Mouse (Mus musculus): ENCODE data around the gene Prss41. TPM values are rescaled to one million over a fixed set of nuclear protein-coding genes. Genes with fewer than 3 reads are reported as not detected.
A peak's percentile ranks its signal among the peaks of the same experiment; 100 is the strongest.

Gene Prss41
- polyA plus RNA-seq, 1 experiment, result 0.02 TPM

- H3K36me3 ChIP-seq (ENCODE audit: control insufficient read depth, insufficient read depth), result no peaks in the 10 kb centered on the region
- no peaks in the 10 kb centered on the region for H3K79me3 ChIP-seq (ENCODE audit: low read depth)
- H3K4me3 ChIP-seq (ENCODE audit: insufficient read depth, poor library complexity, severe bottlenecking), result no peak overlapping the region
- H3ac ChIP-seq (ENCODE audit: control insufficient read depth, insufficient read length, low read depth), result no peak overlapping the region
- TF ChIP-seq USF1 (IDR thresholded peaks at IDR 0.05; ENCODE audit: low read depth) (peak; percentile 91), CTCF (IDR thresholded peaks at IDR 0.05; ENCODE audit: control insufficient read depth, insufficient read depth, insufficient read length) (no peak)
- no peaks in the 10 kb centered on the region for H3K27me3 ChIP-seq (ENCODE audit: control insufficient read depth, insufficient read depth, insufficient read length)
- no peaks in the 10 kb centered on the region for H3K79me2 ChIP-seq (ENCODE audit: control insufficient read depth, insufficient read depth)
Observed at GRCm38 (mm10) chr17:23854229-23854765, 10.3 kb upstream of the Prss41 start.

DNA sequence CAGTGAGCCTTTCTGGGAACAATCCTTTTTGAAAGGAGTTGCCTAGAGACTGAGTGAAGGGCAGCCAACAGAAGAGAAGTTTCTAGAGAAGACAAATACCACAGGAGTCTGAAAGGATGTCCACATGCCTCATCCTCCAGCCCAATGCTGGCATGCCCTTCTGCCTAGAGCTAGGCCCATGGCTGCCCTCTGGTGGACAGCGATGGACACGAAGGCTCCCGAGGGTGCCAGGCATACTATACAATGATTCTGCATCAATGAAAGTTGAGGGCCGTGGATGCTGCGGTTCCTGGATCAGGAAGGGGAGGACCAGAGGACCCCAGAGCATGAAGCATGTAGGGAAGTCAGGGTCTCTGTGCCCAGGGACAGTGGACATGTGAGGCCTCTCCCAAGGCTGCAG lies 9.3 kb upstream of the Prss41 start:
- Histone ChIP-seq H3K4me3 (ENCODE audit: insufficient read depth, poor library complexity, severe bottlenecking) (no peak overlapping the region), H3K36me3 (ENCODE audit: control insufficient read depth, insufficient read depth) (no peaks in the 10 kb centered on the region), H3ac (ENCODE audit: control insufficient read depth, insufficient read length, low read depth) (no peak overlapping the region), H3K27me3 (ENCODE audit: control insufficient read depth, insufficient read depth, insufficient read length) (no peaks in the 10 kb centered on the region), H3K79me3 (ENCODE audit: low read depth) (no peaks in the 10 kb centered on the region), H3K79me2 (ENCODE audit: control insufficient read depth, insufficient read depth) (no peaks in the 10 kb centered on the region)
- TF ChIP-seq CTCF (IDR thresholded peaks at IDR 0.05; ENCODE audit: control insufficient read depth, insufficient read depth, insufficient read length) (peak; percentile 57), MYOD1 (IDR thresholded peaks at IDR 0.05; ENCODE audit: control insufficient read depth, insufficient read length, low read depth) (no peak)

DNA sequence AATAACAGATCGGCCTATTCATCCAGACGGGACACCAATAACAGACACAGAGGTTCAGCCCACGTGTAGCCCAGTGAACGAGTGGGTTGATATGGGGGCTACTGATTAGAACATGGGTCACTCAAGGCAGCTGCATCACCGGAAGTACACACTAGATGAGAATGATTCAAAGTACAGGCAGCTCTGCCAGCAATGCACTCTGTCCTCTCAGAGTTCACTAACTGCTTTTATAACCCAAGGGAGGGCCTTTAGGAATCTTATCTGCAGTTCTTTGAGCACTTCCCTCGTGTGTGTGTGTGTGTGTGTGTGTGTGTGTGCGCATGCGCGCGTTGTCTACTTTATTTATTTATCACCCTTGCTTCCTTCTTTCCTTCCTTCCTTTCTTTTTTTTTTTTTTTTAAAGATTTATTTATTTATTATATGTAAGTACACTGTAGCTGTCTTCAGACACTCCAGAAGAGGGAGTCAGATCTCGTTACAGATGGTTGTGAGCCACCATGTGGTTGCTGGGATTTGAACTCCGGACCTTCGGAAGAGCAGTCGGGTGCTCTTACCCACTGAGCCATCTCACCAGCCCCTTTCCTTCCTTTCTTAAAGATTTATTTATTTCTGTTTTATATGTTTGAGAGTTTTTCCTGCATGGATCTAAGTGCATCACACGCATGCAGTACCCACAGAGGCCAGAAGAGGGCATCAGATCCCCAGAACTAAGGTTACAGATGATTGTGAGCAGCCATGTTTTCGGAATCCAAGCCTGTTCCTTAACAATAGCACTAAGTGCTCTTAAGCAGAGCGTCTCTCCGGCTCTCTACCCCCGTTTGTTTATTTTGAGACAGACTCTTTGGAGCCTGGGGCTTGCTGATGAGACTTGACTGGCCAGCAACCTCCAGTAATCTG lies 7.1 kb upstream of the Prss41 start:
- no peaks in the 10 kb centered on the region for H3K79me2 ChIP-seq (ENCODE audit: control insufficient read depth, insufficient read depth)
- no peaks in the 10 kb centered on the region for H3K36me3 ChIP-seq (ENCODE audit: control insufficient read depth, insufficient read depth)
- no peak overlapping the region for H3ac ChIP-seq (ENCODE audit: control insufficient read depth, insufficient read length, low read depth)
- TF ChIP-seq CTCF (IDR thresholded peaks at IDR 0.05; ENCODE audit: control insufficient read depth, insufficient read depth, insufficient read length) (peak; percentile 32), MAX (IDR thresholded peaks at IDR 0.05) (no peak)
- H3K4me3 ChIP-seq (ENCODE audit: insufficient read depth, poor library complexity, severe bottlenecking), result no peak overlapping the region
- no peaks in the 10 kb centered on the region for H3K79me3 ChIP-seq (ENCODE audit: low read depth)
- H3K27me3 ChIP-seq (ENCODE audit: control insufficient read depth, insufficient read depth, insufficient read length), result no peaks in the 10 kb centered on the region

DNA sequence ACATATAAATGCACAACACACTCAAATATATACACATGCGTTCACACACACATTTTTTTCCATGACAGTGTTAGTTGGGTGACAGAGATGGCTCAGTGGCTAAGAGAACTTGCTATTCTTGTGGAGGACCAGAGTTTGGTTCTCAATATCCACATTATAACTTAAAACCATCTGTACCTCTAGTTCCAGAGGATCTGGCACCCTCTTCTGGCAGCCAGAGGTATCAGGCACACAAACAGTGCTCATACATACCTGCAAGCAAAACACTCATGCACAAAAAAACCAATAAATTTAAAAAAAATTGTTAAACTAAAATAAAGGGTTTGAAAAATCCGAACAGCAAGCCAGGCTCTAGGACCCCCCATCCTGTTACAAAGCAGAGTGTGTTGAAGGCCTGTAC lies 6.1 kb upstream of the Prss41 start:
- TF ChIP-seq CTCF (IDR thresholded peaks at IDR 0.05; ENCODE audit: control insufficient read depth, insufficient read depth, insufficient read length), result no peak
- no peak for TF ChIP-seq USF1 (IDR thresholded peaks at IDR 0.05; ENCODE audit: low read depth)
- no peak for TF ChIP-seq MAX (IDR thresholded peaks at IDR 0.05)
- no peak for TF ChIP-seq FOSL1 (IDR thresholded peaks at IDR 0.05; ENCODE audit: insufficient read depth, low read length, poor library complexity, severe bottlenecking)
- no peak for TF ChIP-seq MYOG (IDR thresholded peaks at IDR 0.05; ENCODE audit: control insufficient read depth, extremely low read depth, insufficient read length)
- TF ChIP-seq CEBPB (IDR thresholded peaks at IDR 0.05; ENCODE audit: low read depth), result no peak
- TF ChIP-seq MYOD1 (IDR thresholded peaks at IDR 0.05; ENCODE audit: control insufficient read depth, insufficient read length, low read depth), result no peak
- Histone ChIP-seq H3K79me3 (ENCODE audit: low read depth) (no peaks in the 10 kb centered on the region), H3K27me3 (ENCODE audit: control insufficient read depth, insufficient read depth, insufficient read length) (no peaks in the 10 kb centered on the region)

DNA sequence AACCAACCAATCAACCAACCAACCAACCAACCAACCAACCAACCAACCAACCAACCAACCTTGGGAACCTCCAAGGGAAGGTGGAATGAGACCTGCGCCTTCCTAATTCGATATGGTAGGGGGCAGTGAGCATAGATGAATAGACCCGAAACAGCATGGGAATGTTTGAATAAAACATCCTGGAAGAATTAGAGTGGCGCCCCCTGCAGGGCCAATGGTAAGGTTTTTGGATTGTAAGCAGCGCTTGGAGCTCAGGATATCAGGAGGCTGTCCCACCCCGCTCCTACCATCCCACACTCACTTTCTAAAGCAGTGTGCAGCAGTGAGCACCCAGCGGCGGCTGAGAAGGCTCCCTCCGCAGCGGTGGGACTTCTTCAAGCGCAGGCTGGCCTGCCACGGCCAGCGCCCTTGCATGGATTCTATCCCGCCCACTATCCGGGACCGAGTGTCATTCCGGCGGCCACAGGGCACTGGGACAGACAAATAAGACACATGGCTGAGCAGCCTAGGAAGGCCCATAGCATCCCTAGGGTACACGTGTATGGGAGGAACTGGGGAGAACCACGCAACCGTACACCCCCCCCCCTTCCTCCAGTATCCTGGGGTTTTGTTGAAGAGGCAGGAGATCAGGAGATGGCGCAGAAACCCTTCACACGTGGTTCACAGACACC lies 696 bp downstream of the Prss41 start:
- TF ChIP-seq FOSL1 (IDR thresholded peaks at IDR 0.05; ENCODE audit: insufficient read depth, low read length, poor library complexity, severe bottlenecking) (no peak), CTCF (IDR thresholded peaks at IDR 0.05; ENCODE audit: control insufficient read depth, insufficient read depth, insufficient read length) (no peak), CEBPB (IDR thresholded peaks at IDR 0.05; ENCODE audit: low read depth) (no peak), MAX (IDR thresholded peaks at IDR 0.05) (no peak), MYOD1 (IDR thresholded peaks at IDR 0.05; ENCODE audit: control insufficient read depth, insufficient read length, low read depth) (no peak), MYOG (IDR thresholded peaks at IDR 0.05; ENCODE audit: control insufficient read depth, extremely low read depth, insufficient read length) (no peak), USF1 (IDR thresholded peaks at IDR 0.05; ENCODE audit: low read depth) (no peak)
- Histone ChIP-seq H3K79me3 (ENCODE audit: low read depth) (no peaks in the 10 kb centered on the region), H3K4me3 (ENCODE audit: insufficient read depth, poor library complexity, severe bottlenecking) (no peak overlapping the region), H3ac (ENCODE audit: control insufficient read depth, insufficient read length, low read depth) (no peak overlapping the region), H3K36me3 (ENCODE audit: control insufficient read depth, insufficient read depth) (no peaks in the 10 kb centered on the region), H3K79me2 (ENCODE audit: control insufficient read depth, insufficient read depth) (no peaks in the 10 kb centered on the region), H3K27me3 (ENCODE audit: control insufficient read depth, insufficient read depth, insufficient read length) (no peaks in the 10 kb centered on the region)

More for the DNA sequence above, 6.1 kb upstream of the Prss41 start:
- no peak overlapping the region for H3K4me3 ChIP-seq (ENCODE audit: insufficient read depth, poor library complexity, severe bottlenecking)
- H3ac ChIP-seq (ENCODE audit: control insufficient read depth, insufficient read length, low read depth), result no peak overlapping the region
- H3K79me2 ChIP-seq (ENCODE audit: control insufficient read depth, insufficient read depth), result no peaks in the 10 kb centered on the region
- H3K36me3 ChIP-seq (ENCODE audit: control insufficient read depth, insufficient read depth), result no peaks in the 10 kb centered on the region

- H3ac ChIP-seq (ENCODE audit: control insufficient read depth, insufficient read length, low read depth), result no peak overlapping the region
- no peaks in the 10 kb centered on the region for H3K79me3 ChIP-seq (ENCODE audit: low read depth)
- H3K79me2 ChIP-seq (ENCODE audit: control insufficient read depth, insufficient read depth), result no peaks in the 10 kb centered on the region
- no peaks in the 10 kb centered on the region for H3K36me3 ChIP-seq (ENCODE audit: control insufficient read depth, insufficient read depth)
- H3K4me3 ChIP-seq (ENCODE audit: insufficient read depth, poor library complexity, severe bottlenecking), result no peak overlapping the region
- H3K27me3 ChIP-seq (ENCODE audit: control insufficient read depth, insufficient read depth, insufficient read length), result peaks cover 11% of the 10 kb centered on the region
- TF ChIP-seq MAX (IDR thresholded peaks at IDR 0.05), result no peak
- TF ChIP-seq MYOD1 (IDR thresholded peaks at IDR 0.05; ENCODE audit: control insufficient read depth, insufficient read length, low read depth), result no peak
- no peak for TF ChIP-seq CEBPB (IDR thresholded peaks at IDR 0.05; ENCODE audit: low read depth)
Observed at GRCm38 (mm10) chr17:23841145-23841544, 2.8 kb downstream of the Prss41 start.

Measured in C2C12 (cell line).